Mouse (Mus musculus) 416B (cell line): ENCODE results near the gene Fbxw7.

Source experiments
- DNase-seq: peaks from one replicate; pipeline ENCODE4 v3.0.0; 2011; ENCODE audit warnings: low read depth

Fbxw7 gene

GRCm38 (mm10) chr3:84890983-84891382 lies 75.9 kb downstream of the Fbxw7 start:
- DNase-seq, result peak; percentile 61

- DNase-seq, result no peak
Observed at GRCm38 (mm10) chr3:84897952-84898351, 82.9 kb downstream of the Fbxw7 start.

GRCm38 (mm10) chr3:84906528-84906927 lies 91.5 kb downstream of the Fbxw7 start:
- DNase-seq, result peak; percentile 73

- DNase-seq, result peak; percentile 45
Observed at GRCm38 (mm10) chr3:84914284-84914683, 99.2 kb downstream of the Fbxw7 start.

GRCm38 (mm10) chr3:84917903-84918679 lies 103.0 kb downstream of the Fbxw7 start:
- peak; percentile 64 for DNase-seq

GRCm38 (mm10) chr3:84921704-84922420 lies 106.8 kb downstream of the Fbxw7 start:
- peak; percentile 91 for DNase-seq

GRCm38 (mm10) chr3:84923256-84923655 lies 108.2 kb downstream of the Fbxw7 start:
- DNase-seq, result no peak

GRCm38 (mm10) chr3:84923670-84924069 lies 108.6 kb downstream of the Fbxw7 start:
- no peak for DNase-seq

GRCm38 (mm10) chr3:84925229-84925628 lies 110.2 kb downstream of the Fbxw7 start:
- no peak for DNase-seq

- no peak for DNase-seq
Observed at GRCm38 (mm10) chr3:84926140-84926539, 111.1 kb downstream of the Fbxw7 start.

GRCm38 (mm10) chr3:84927168-84927794 lies 112.2 kb downstream of the Fbxw7 start:
- DNase-seq, result peak; percentile 63

- peak; percentile 58 for DNase-seq
Observed at GRCm38 (mm10) chr3:84927901-84928300, 112.8 kb downstream of the Fbxw7 start.

- DNase-seq, result no peak
Observed at GRCm38 (mm10) chr3:84929171-84929570, 114.1 kb downstream of the Fbxw7 start.

- DNase-seq, result no peak
Observed at GRCm38 (mm10) chr3:84930683-84931082, 115.6 kb downstream of the Fbxw7 start.

GRCm38 (mm10) chr3:84935729-84936128 lies 120.7 kb downstream of the Fbxw7 start:
- peak; percentile 90 for DNase-seq

- DNase-seq, result peak; percentile 59
Observed at GRCm38 (mm10) chr3:84936252-84936651, 121.2 kb downstream of the Fbxw7 start.

- DNase-seq, result no peak
Observed at GRCm38 (mm10) chr3:84936956-84937355, 121.9 kb downstream of the Fbxw7 start.

GRCm38 (mm10) chr3:84937360-84938355 lies 122.6 kb downstream of the Fbxw7 start:
- DNase-seq, result no peak

- peak; percentile 71 for DNase-seq
Observed at GRCm38 (mm10) chr3:84944933-84945332, 129.9 kb downstream of the Fbxw7 start.

GRCm38 (mm10) chr3:84946381-84946780 lies 131.3 kb downstream of the Fbxw7 start:
- no peak for DNase-seq

- peak; percentile 41 for DNase-seq
Observed at GRCm38 (mm10) chr3:84949387-84949786, 134.3 kb downstream of the Fbxw7 start.

- no peak for DNase-seq
Observed at GRCm38 (mm10) chr3:84951698-84952097, 136.6 kb downstream of the Fbxw7 start.
